Mouse (Mus musculus) hindbrain, postnatal 0 days (tissue): ENCODE results near the gene Osgep. TPM values are rescaled to one million over a fixed set of nuclear protein-coding genes. Genes with fewer than 3 reads are reported as not detected.
"Not testable (repeated sequence)": the region's sequence is repeated elsewhere in the genome, so short reads cannot be mapped to it uniquely, and the experiment has no call there.

Experiments used
- ATAC-seq: fragments of 200-750 bp; cut with Nextera tagmentation; 2 replicates; pipeline ENCODE4 v1.8.0; 2017; ENCODE audit warnings: mild to moderate bottlenecking, moderate TSS enrichment, moderate library complexity
- DNase-seq: peaks from one replicate; pipeline ENCODE4 v3.0.0-alpha.2; 2015; ENCODE audit warnings: low spot score
- H3K27ac ChIP-seq: fragments of 300-500 bp; sonication (generic); 2 replicates; pipeline ENCODE4 v1.5.1; 2014; ENCODE audit warnings: mild to moderate bottlenecking
- H3K27me3 ChIP-seq: fragments of 300-500 bp; sonication (generic); 2 replicates; pipeline ENCODE4 v1.6.1; 2014; ENCODE audit warnings: low read length, mixed read lengths; ENCODE audit not compliant: insufficient read depth
- H3K36me3 ChIP-seq: fragments of 300-500 bp; sonication (generic); 2 replicates; pipeline ENCODE4 v1.6.1; 2014; ENCODE audit warnings: low read length, mixed read lengths; ENCODE audit not compliant: insufficient read depth
- H3K4me1 ChIP-seq: fragments of 300-500 bp; sonication (generic); 2 replicates; pipeline ENCODE4 v1.6.1; 2014; ENCODE audit warnings: antibody characterized with exemption, low read length, mixed read lengths; ENCODE audit not compliant: insufficient read depth
- H3K4me2 ChIP-seq: fragments of 300-500 bp; sonication (generic); 2 replicates; pipeline ENCODE4 v1.6.1; 2014; ENCODE audit warnings: low read depth, mild to moderate bottlenecking, low read length, moderate library complexity, mixed read lengths
- H3K4me3 ChIP-seq: fragments of 300-500 bp; sonication (generic); 2 replicates; pipeline ENCODE4 v1.5.1; 2014; ENCODE audit warnings: low read length
- H3K9ac ChIP-seq: fragments of 300-500 bp; sonication (generic); replicated peaks from 2 replicates; pipeline ENCODE4 v1.6.1; 2014; ENCODE audit warnings: mild to moderate bottlenecking, low read length, moderate library complexity, mixed read lengths
- H3K9me3 ChIP-seq: fragments of 300-500 bp; sonication (generic); 2 replicates; pipeline ENCODE4 v1.6.1; 2016; ENCODE audit warnings: low read length, mixed read lengths
- CTCF ChIP-seq: IDR thresholded peaks from 2 replicates; pipeline ENCODE4 v1.5.1; 2016; ENCODE audit warnings: antibody characterized with exemption, control low read depth, low read depth
- WGBS: fragments of 180-500 bp; shearing (Covaris S2); extraction: QIAGEN DNeasy Blood & Tissue Kit; methylation state at CpG from one replicate; pipeline ENCODE4 v1.1.7; 2014; 5-methylcytosine and 5-hydroxymethylcytosine counted together
- polyA plus RNA-seq: library from polyadenylated mRNA; unstranded; fragments of >200 nt; fragmentation: Nextera tagmentation; extraction: Ambion mirVana; gene quantifications from 2 replicates; pipeline ENCODE4 v1.2.1, GENCODE M21; 2015
- total RNA-seq: library from RNA; depleted of rRNA; stranded (reverse); fragments of >200 nt; gene quantifications from 2 replicates; pipeline ENCODE4 v1.2.3, GENCODE M21; 2014

Osgep gene
- total and polyA plus RNA-seq, 2 experiments from 2014 or later: 71.4 to 72.4 TPM

DNA sequence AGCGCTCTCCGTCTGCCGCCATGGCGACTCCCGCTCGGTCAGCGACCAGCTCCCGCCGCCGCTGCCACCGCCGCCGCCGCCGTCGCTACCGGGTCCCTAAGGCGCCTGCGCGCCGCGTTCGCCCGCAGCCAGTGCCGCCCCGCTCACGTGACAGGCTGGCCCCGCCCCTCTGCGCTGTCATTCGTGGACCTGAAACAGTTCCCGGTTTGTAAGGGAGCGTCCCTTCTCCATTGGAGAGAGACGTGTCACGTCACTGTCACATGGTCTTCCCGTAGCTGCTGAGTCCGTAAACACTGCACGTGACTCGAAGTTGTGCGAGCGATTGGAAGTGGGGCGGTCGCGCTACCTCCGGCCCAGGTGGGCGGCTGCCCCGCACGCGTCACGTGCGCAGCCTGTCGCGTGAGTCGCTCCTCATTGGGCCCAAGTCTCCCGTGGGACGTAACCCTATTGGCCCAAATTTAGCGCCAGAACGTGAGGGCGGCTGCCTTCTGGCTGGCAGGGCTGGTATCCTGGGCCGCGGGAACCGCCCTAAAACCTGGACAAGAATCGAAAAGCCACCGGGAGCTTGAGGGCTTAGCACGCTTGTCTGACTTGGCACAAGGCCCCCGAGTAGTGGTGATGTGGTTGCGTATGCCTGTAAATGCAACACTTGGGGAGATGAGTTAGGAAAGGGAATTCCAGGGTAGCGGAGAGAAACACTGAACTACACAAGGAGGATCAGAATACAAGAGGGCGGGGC lies 6.2 kb upstream of the Osgep start, which contains the start of the genes Pip4p1 and Pnp:
Gene Pip4p1, minus strand, starts transcription at position 103 of the 739 bp plus-strand sequence.
Gene Pnp, plus strand, starts transcription at position 329 of the 739 bp plus-strand sequence.
- H3K4me3 ChIP-seq: peak within 1 kb of the TSS; percentile 62
- ATAC-seq (peak; percentile 99), DNase-seq (peak; percentile 99)
- peak within 1 kb of the TSS; percentile 79 for H3K4me2 ChIP-seq
- no peaks in the 10 kb centered on the region for H3K9me3 ChIP-seq
- H3K9ac ChIP-seq: peak within 1 kb of the TSS; percentile 84
- peak within 1 kb of the TSS; percentile 83 for H3K27ac ChIP-seq
- under 1% methylated on average over 63 of the region's 68 CpGs for WGBS
- no peak for TF ChIP-seq CTCF
- H3K4me1 ChIP-seq: 0 out of 2 replicates have a peak, but pooled peaks cover 7% of the 10 kb centered on the region
- peaks cover 32% of the 10 kb centered on the region for H3K36me3 ChIP-seq
- H3K27me3 ChIP-seq: no peaks in the 10 kb centered on the region

DNA sequence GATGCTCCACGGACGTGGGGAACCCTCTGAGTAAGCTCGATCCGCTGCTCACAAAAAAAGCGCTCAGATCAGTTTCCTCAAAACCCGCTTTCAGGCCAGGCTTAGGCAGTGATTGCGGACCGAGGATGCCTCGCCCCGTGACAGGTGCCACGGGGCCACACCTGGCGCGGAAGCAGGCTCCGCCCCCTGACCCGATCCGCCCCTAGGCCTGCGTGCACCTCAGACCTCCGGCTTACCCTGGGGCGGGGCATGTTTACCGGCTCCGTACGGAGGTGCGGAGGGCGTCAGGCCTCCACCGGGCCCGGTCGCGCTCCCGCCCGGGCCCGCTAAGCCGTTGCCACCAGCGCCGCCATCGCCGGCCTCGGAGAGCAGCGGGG lies 5.7 kb upstream of the Osgep start:
- Histone ChIP-seq H3K4me2 (peak overlapping the region; percentile 79), H3K36me3 (peaks cover 32% of the 10 kb centered on the region), H3K9ac (peak overlapping the region; percentile 84), H3K9me3 (no peaks in the 10 kb centered on the region), H3K27me3 (no peaks in the 10 kb centered on the region), H3K4me1 (0 out of 2 replicates have a peak, but pooled peaks cover 9% of the 10 kb centered on the region), H3K4me3 (peak overlapping the region; percentile 62), H3K27ac (peak overlapping the region; percentile 83)
- no peak for TF ChIP-seq CTCF
- peak; percentile 42 for DNase-seq
- peak; percentile 48 for ATAC-seq
- WGBS: 0% methylated on average over 35 of the region's 38 CpGs

GRCm38 (mm10) chr14:50929951-50930350 lies 5.3 kb upstream of the Osgep start:
- TF ChIP-seq CTCF: no peak
- H3K4me2 ChIP-seq: peak overlapping the region; percentile 79
- ATAC-seq (no peak), DNase-seq (peak; percentile 2)
- WGBS: 13% methylated on average over 10 of the region's 10 CpGs
- H3K36me3 ChIP-seq: peaks cover 32% of the 10 kb centered on the region
- no peaks in the 10 kb centered on the region for H3K9me3 ChIP-seq
- H3K9ac ChIP-seq: peak overlapping the region; percentile 84
- peak overlapping the region; percentile 62 for H3K4me3 ChIP-seq
- H3K27ac ChIP-seq: peak overlapping the region; percentile 83
- H3K4me1 ChIP-seq: 0 out of 2 replicates have a peak, but pooled peaks cover 9% of the 10 kb centered on the region
- H3K27me3 ChIP-seq: no peaks in the 10 kb centered on the region

DNA sequence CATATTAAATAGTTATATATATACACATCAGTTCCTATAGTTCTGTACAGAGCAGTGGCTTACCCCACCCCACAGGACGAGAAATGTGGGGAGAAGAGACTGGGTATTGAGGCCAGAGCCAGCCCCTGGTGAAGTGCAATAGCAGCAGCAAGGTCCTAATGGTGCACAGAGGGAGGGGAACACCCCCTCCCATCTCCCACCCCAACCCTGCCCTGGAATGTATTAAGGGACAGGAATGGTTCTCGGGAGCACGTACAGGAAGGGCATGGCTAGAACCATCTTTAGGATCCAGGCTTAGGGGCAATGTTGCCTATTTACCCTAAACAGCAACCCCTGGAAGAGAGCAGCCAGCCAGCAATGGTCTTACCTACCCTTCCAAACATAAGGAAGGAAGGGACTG lies 2.7 kb upstream of the Osgep start:
- no peak overlapping the region for H3K4me2 ChIP-seq
- no peak overlapping the region for H3K27ac ChIP-seq
- no peak for TF ChIP-seq CTCF
- peaks cover 14% of the 10 kb centered on the region; the same call in 1 of the 2 replicates for H3K4me1 ChIP-seq
- DNase-seq (no peak), ATAC-seq (no peak)
- no peak overlapping the region for H3K4me3 ChIP-seq
- no peaks in the 10 kb centered on the region for H3K9me3 ChIP-seq
- WGBS: 60% methylated on average over 3 of the region's 3 CpGs
- H3K9ac ChIP-seq: no peak overlapping the region
- H3K36me3 ChIP-seq: peaks cover 32% of the 10 kb centered on the region
- no peaks in the 10 kb centered on the region for H3K27me3 ChIP-seq

DNA sequence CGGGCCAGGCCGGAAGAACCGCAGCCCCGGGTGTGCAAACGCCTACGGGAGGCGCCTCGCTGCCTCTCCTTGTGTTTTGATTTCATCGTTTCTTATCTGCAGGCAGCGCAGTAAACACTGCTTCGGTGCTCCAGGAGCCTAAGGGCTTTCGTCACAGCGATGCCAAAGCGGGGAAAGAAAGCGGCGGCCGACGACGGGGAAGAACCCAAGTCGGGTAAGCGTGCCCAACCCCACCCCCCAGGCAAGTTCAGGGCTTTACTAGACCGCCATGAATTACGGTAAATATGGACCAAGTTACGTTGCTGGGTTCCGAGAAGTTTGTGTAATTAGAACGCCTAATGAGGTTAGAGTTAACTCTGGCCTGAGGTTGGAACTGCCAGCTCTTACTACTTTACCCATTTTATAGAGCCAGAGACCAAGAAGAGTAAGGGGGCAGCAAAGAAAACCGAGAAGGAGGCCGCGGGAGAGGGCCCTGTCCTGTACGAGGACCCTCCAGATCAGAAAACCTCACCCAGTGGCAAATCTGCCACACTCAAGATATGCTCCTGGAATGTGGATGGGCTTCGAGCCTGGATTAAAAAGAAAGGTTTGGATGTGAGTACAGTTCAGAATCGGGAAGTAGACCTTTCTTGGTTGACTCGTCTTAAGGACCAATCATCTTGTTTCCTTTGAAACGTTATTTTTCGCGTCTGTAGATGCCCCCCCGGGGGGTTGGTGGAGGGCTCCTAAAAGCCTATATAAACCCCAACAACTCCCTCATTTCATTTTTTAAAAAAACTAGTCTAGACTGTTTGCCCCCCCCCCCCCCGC lies 623 bp upstream of the Osgep start:
- ATAC-seq: peak; percentile 55; the same call in 1 of the 2 replicates
- WGBS: 1% methylated on average over 38 of the region's 38 CpGs

GRCm38 (mm10) chr14:50923437-50923836 lies 1.3 kb downstream of the Osgep start:
- not testable (repeated sequence) for ATAC-seq, H3K9me3 ChIP-seq, H3K27ac ChIP-seq, H3K27me3 ChIP-seq, DNase-seq, H3K4me1 ChIP-seq
- WGBS: 73% methylated on average over 1 of the region's 1 CpGs
- peaks cover 25% of the 10 kb centered on the region for H3K36me3 ChIP-seq
- H3K9ac ChIP-seq: peak overlapping the region; percentile 76; the same call in 1 of the 2 replicates
- H3K4me2 ChIP-seq: peak overlapping the region; percentile 74
- H3K4me3 ChIP-seq: peak overlapping the region; percentile 66

More for the DNA sequence above, 623 bp upstream of the Osgep start:
- Histone ChIP-seq H3K9ac (peak overlapping the region; percentile 76), H3K4me2 (peak overlapping the region; percentile 74), H3K9me3 (no peaks in the 10 kb centered on the region), H3K36me3 (peaks cover 32% of the 10 kb centered on the region), H3K27ac (peak overlapping the region; percentile 92), H3K4me3 (peak overlapping the region; percentile 66), H3K27me3 (no peaks in the 10 kb centered on the region), H3K4me1 (peaks cover 14% of the 10 kb centered on the region; the same call in 1 of the 2 replicates)
- DNase-seq: peak; percentile 42
- no peak for TF ChIP-seq CTCF
